Comparison of ENCODE assay signal across 8 mouse cellular contexts in the genomic region with DNA sequence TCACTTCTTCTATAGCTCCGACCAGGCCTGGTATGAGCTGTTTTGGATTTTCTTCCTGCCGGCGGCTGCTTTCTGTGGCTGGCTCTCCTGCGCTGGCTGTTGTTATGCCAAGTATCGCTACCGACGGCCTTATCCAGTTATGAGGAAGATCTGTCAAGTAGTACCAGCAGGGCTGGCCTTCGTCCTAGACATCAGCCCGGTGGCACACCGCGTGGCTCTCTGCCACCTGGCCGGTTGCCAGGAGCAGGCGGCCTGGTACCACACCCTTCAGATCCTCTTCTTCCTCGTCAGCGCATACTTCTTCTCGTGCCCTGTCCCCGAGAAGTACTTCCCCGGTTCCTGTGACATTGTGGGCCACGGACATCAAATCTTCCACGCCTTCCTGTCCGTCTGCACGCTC. TPM values are rescaled to one million over a fixed set of nuclear protein-coding genes. Genes with fewer than 3 reads are reported as not detected.
DNase-seq lines count a peak whose midpoint lies in the region; ATAC-seq lines count a peak whose summit lies in the region.
"Had no signal": no experiment of that assay in that cellular context is flagged by ENCODE, and none has a peak within 500 bp of the region (broad histone marks: within the 10 kb centered on the region; RNA-seq: fewer than 3 reads in every experiment).

No protein-coding gene starts in this region.

- peak; percentile 56 for ATAC-seq in megakaryocyte progenitor cell, adult 5-6 weeks (replicated peaks; ENCODE audit: poor library complexity)

- intact Hi-C loops in left cerebral cortex, postnatal 4 days (cut with DNase I): loop anchor here (10.0 kb wide), 1 partner anchor 1330 kb away; no protein-coding TSS in a partner anchor
- intact Hi-C loops in left cerebral cortex, postnatal 25 days (cut with DNase I): loop anchor here (5.0 to 10.0 kb wide), 2 partner anchors 337 to 410 kb away; a partner anchor contains a TSS

- peak; percentile 79 for DNase-seq in left cerebral cortex, postnatal 4 days
- no peak for DNase-seq in left cerebral cortex, postnatal 25 days (ENCODE audit: low spot score in 2 of 2)
- DNase-seq in adrenal gland, adult 8-10 months: peak; percentile 60
- peak; percentile 84 to 86 for DNase-seq in cerebellum, postnatal 10 days
- DNase-seq in urinary bladder, postnatal 4 days (ENCODE audit: low spot score in 2 of 2): no peak
- DNase-seq in thymus, postnatal 36 days: no peak
- DNase-seq: lung, embryonic 14.5 days had no signal

RNA-seq across cellular contexts. Expression of a gene that starts 16.3 kb away (rescaled TPM):
- total RNA-seq in left cerebral cortex, postnatal 4 days (2021): 1 to 10 TPM in 1 of 2 experiments, under 1 TPM in 1; 0.97 to 2.2 TPM
- total RNA-seq in left cerebral cortex, postnatal 25 days (2021): 1 to 10 TPM in 1 of 2 experiments, under 1 TPM in 1; 0.80 to 1.8 TPM
- 1 to 10 TPM; 2.7 to 4.0 (median 3.6) TPM for total RNA-seq in adrenal gland, adult 8-10 months (2022)
- 0.07 and 1.5 TPM in 2 replicates for total RNA-seq in megakaryocyte progenitor cell, adult 5-6 weeks (2015)
- 0.20 and 0.21 TPM in 2 replicates for total RNA-seq in megakaryocyte progenitor cell, adult 5-6 weeks (2017)

RNA-seq across cellular contexts. Expression of a gene that starts 44.7 kb away (rescaled TPM):
- 10 to 100 TPM; 37.9 to 44.9 TPM for total RNA-seq in left cerebral cortex, postnatal 4 days (2021)
- total RNA-seq in left cerebral cortex, postnatal 25 days (2021): 100 to 1,000 TPM; 116 to 117 TPM
- 10 to 100 TPM; 57.6 to 67.3 (median 63.0) TPM for total RNA-seq in adrenal gland, adult 8-10 months (2022)
- total RNA-seq in megakaryocyte progenitor cell, adult 5-6 weeks (2015): 1.6 and 3.9 TPM in 2 replicates
- 2.4 and 3.5 TPM in 2 replicates for total RNA-seq in megakaryocyte progenitor cell, adult 5-6 weeks (2017)

Comparison
In these comparisons a context has a peak if more than half of its experiments do, and no peak if none do; other contexts are left out.
1. DNase-seq: peak in left cerebral cortex, postnatal 4 days (single experiment), adrenal gland, adult 8-10 months (single experiment) and cerebellum, postnatal 10 days (2 of 2); none in left cerebral cortex, postnatal 25 days (0 of 2), urinary bladder, postnatal 4 days (0 of 2) and thymus, postnatal 36 days (0 of 2).
2. RNA of a gene that starts 44.7 kb away (total RNA-seq): 116 to 117 TPM in left cerebral cortex, postnatal 25 days, 57.6 to 67.3 TPM in adrenal gland, adult 8-10 months and 37.9 to 44.9 TPM in left cerebral cortex, postnatal 4 days; 1.6 to 3.9 TPM in megakaryocyte progenitor cell, adult 5-6 weeks; every median in the first group is over 4 times any median in the second.